8 mouse cellular contexts compared by ENCODE assay signal in genomic region chr2:118179472-118179871, GRCm38 (mm10).
A peak's percentile ranks its signal among the peaks of the same experiment; 100 is the strongest.
DNase-seq lines count a peak whose midpoint lies in the region; ATAC-seq and TF ChIP-seq lines count a peak whose summit lies in the region.

No protein-coding gene starts in this region.

- no peak for TF ChIP-seq CTCF in forebrain, postnatal 0 days (IDR thresholded peaks at IDR 0.05; ENCODE audit: low read depth)

- no peaks in the 10 kb centered on the region for H3K9me3 ChIP-seq in forebrain, postnatal 0 days (ENCODE audit: low read length)
- no peaks in the 10 kb centered on the region for H3K9me3 ChIP-seq in neural tube, embryonic 11.5 days (ENCODE audit: control insufficient read depth, low read length)

- no peak overlapping the region for H3K27ac ChIP-seq in forebrain, postnatal 0 days (ENCODE audit: low read depth, low read length)
- no peak overlapping the region for H3K27ac ChIP-seq in neural tube, embryonic 11.5 days (ENCODE audit: low read depth, low read length)

- H3K36me3 ChIP-seq in forebrain, postnatal 0 days (ENCODE audit: insufficient read depth), result no peaks in the 10 kb centered on the region
- no peaks in the 10 kb centered on the region for H3K36me3 ChIP-seq in neural tube, embryonic 11.5 days (ENCODE audit: control insufficient read depth, insufficient read depth, low read length)

- no peak overlapping the region for H3K4me3 ChIP-seq in forebrain, postnatal 0 days (ENCODE audit: low read depth, low read length)
- peak overlapping the region; percentile 17; the same call in 1 of the 2 replicates for H3K4me3 ChIP-seq in neural tube, embryonic 11.5 days (ENCODE audit: low read depth, low read length)

- 1% methylated on average over 10 of the region's 10 CpGs for WGBS in forebrain, postnatal 0 days
- whole genome bisulfite sequencing in neural tube, embryonic 11.5 days, result 7% methylated on average over 5 of the region's 10 CpGs

- H3K4me2 ChIP-seq in forebrain, postnatal 0 days (ENCODE audit: low read depth), result peak overlapping the region; percentile 23; the same call in 1 of the 2 replicates
- peak overlapping the region; percentile 24; the same call in 1 of the 2 replicates for H3K4me2 ChIP-seq in neural tube, embryonic 11.5 days (ENCODE audit: low read depth)

- H3K27me3 ChIP-seq in forebrain, postnatal 0 days (ENCODE audit: insufficient read depth, low read length), result no peaks in the 10 kb centered on the region
- H3K27me3 ChIP-seq in neural tube, embryonic 11.5 days (ENCODE audit: control insufficient read depth, insufficient read depth, low read length), result no peaks in the 10 kb centered on the region

- DNase-seq in embryo, embryonic 10.5 days (ENCODE audit: low spot score), result peak; percentile 73
- no peak for DNase-seq in forebrain, postnatal 0 days
- peak; percentile 54 for DNase-seq in kidney, postnatal 14 days
- peak; percentile 40 for DNase-seq in neural tube, embryonic 11.5 days (ENCODE audit: low spot score)
- no peak for DNase-seq in cerebellum, postnatal 25 days
- no peak for DNase-seq in right cerebral cortex, postnatal 4 days
- DNase-seq in cerebellum, adult 8-10 months, result no peak
- no peak for DNase-seq in layer of hippocampus, adult 18-20 months (ENCODE audit: low spot score in 2 of 2)

- 0 out of 2 replicates have a peak, but pooled peaks cover 2% of the 10 kb centered on the region for H3K4me1 ChIP-seq in forebrain, postnatal 0 days (ENCODE audit: insufficient read depth)
- no peaks in the 10 kb centered on the region for H3K4me1 ChIP-seq in neural tube, embryonic 11.5 days (ENCODE audit: control insufficient read depth, insufficient read depth, low read length)

- no peak overlapping the region for H3K9ac ChIP-seq in forebrain, postnatal 0 days
- no peak overlapping the region for H3K9ac ChIP-seq in neural tube, embryonic 11.5 days (ENCODE audit: low read length)

- ATAC-seq in forebrain, postnatal 0 days, result no peak
- ATAC-seq in neural tube, embryonic 11.5 days (ENCODE audit: insufficient read depth, low FRiP score, low TSS enrichment), result peak; percentile 41; the same call in 1 of the 2 replicates

Comparison
In these comparisons a context has a peak if more than half of its experiments do, and no peak if none do; other contexts are left out.
1. DNase-seq: peak in embryo, embryonic 10.5 days (single experiment), kidney, postnatal 14 days (single experiment) and neural tube, embryonic 11.5 days (single experiment); none in forebrain, postnatal 0 days (single experiment), cerebellum, postnatal 25 days (0 of 2), right cerebral cortex, postnatal 4 days (single experiment), cerebellum, adult 8-10 months (single experiment) and layer of hippocampus, adult 18-20 months (0 of 2).